Mouse (Mus musculus) liver, postnatal 0 days (tissue): ENCODE results near the gene Gm28035.

Experiments
- CTCF ChIP-seq: sonication (generic); IDR thresholded peaks from 2 replicates; pipeline ENCODE4 v1.5.1; 2016; ENCODE audit warnings: antibody characterized with exemption, low read depth
- EP300 ChIP-seq: IDR thresholded peaks from 2 replicates; pipeline ENCODE4 v1.6.1; 2016; ENCODE audit warnings: antibody characterized with exemption, low read depth, mild to moderate bottlenecking

GRCm38 (mm10) chr2:30263811-30264210 is 23.4 kb downstream of the Gm28035 start:
- TF ChIP-seq CTCF (no peak), EP300 (no peak)
